In genomic region chr7:63905642-63906041, GRCm38 (mm10) we compare ENCODE assay signal across 14 mouse cellular contexts. TPM values are rescaled to one million over a fixed set of nuclear protein-coding genes. Genes with fewer than 3 reads are reported as not detected.
A peak's percentile ranks its signal among the peaks of the same experiment; 100 is the strongest.
DNase-seq lines count a peak whose midpoint lies in the region; ATAC-seq and TF ChIP-seq lines count a peak whose summit lies in the region.
"Had no signal": no experiment of that assay in that cellular context is flagged by ENCODE, and none has a peak within 500 bp of the region (broad histone marks: within the 10 kb centered on the region; RNA-seq: fewer than 3 reads in every experiment).

No protein-coding gene starts in this region.

- H3K36me3 ChIP-seq in kidney, embryonic 15.5 days, result no peaks in the 10 kb centered on the region
- 0 out of 2 replicates have a peak, but pooled peaks cover 4% of the 10 kb centered on the region for H3K36me3 ChIP-seq in liver, embryonic 15.5 days (replicated peaks)

- H3K4me1 ChIP-seq in kidney, embryonic 15.5 days, result peaks cover 48% of the 10 kb centered on the region
- peaks cover 78% of the 10 kb centered on the region for H3K4me1 ChIP-seq in bone marrow macrophage, adult 2 months (ENCODE audit: control insufficient read depth, insufficient read depth, low read length)
- peaks cover 89% of the 10 kb centered on the region for H3K4me1 ChIP-seq in liver, embryonic 15.5 days (replicated peaks)

- peak overlapping the region; percentile 54; the same call in 1 of the 2 replicates for H3K27ac ChIP-seq in kidney, embryonic 15.5 days
- H3K27ac ChIP-seq in bone marrow macrophage, adult 2 months (ENCODE audit: insufficient read depth, low read depth, low read length), result peak overlapping the region; percentile 92
- peak overlapping the region; percentile 49 for H3K27ac ChIP-seq in liver, embryonic 15.5 days (replicated peaks)
- H3K27ac ChIP-seq: hindbrain, embryonic 14.5 days had no signal

- no peak for ATAC-seq in kidney, embryonic 15.5 days (replicated peaks; ENCODE audit: low FRiP score)
- peak; percentile 68 for ATAC-seq in erythroid progenitor cell, adult 5-6 weeks (replicated peaks; ENCODE audit: low FRiP score, poor library complexity, severe bottlenecking)
- ATAC-seq in liver, embryonic 15.5 days (ENCODE audit: insufficient read depth), result peak; percentile 54; the same call in 1 of the 2 replicates

- no peak for TF ChIP-seq POLR2A in bone marrow macrophage, adult 2 months (IDR thresholded peaks at IDR 0.05; ENCODE audit: borderline replicate concordance, low read depth, low read length)

- H3K4me3 ChIP-seq in kidney, embryonic 15.5 days (replicated peaks), result no peak overlapping the region
- peak overlapping the region; percentile 60 for H3K4me3 ChIP-seq in bone marrow macrophage, adult 2 months (ENCODE audit: insufficient read depth, low read length)
- no peak overlapping the region for H3K4me3 ChIP-seq in liver, embryonic 15.5 days (replicated peaks)

- H3K4me2 ChIP-seq in kidney, embryonic 15.5 days, result no peak overlapping the region
- H3K4me2 ChIP-seq in liver, embryonic 15.5 days, result peak overlapping the region; percentile 31; the same call in 1 of the 2 replicates
- H3K4me2 ChIP-seq: hindbrain, embryonic 14.5 days; midbrain, embryonic 11.5 days had no signal

- H3K9me3 ChIP-seq in kidney, embryonic 15.5 days (replicated peaks), result no peaks in the 10 kb centered on the region
- no peaks in the 10 kb centered on the region for H3K9me3 ChIP-seq in liver, embryonic 15.5 days (replicated peaks)

- H3K9ac ChIP-seq in kidney, embryonic 15.5 days, result no peak overlapping the region
- no peak overlapping the region for H3K9ac ChIP-seq in liver, embryonic 15.5 days
- H3K9ac ChIP-seq: hindbrain, embryonic 14.5 days had no signal

- 76% methylated on average over 5 of the region's 5 CpGs for WGBS in kidney, embryonic 15.5 days
- 18% methylated on average over 5 of the region's 5 CpGs for WGBS in liver, embryonic 15.5 days (ENCODE audit: insufficient replicate concordance)

- TF ChIP-seq CTCF in bone marrow macrophage, adult 2 months (IDR thresholded peaks at IDR 0.05; ENCODE audit: low read depth, low read length), result no peak

- H3K27me3 ChIP-seq in kidney, embryonic 15.5 days, result no peaks in the 10 kb centered on the region
- no peaks in the 10 kb centered on the region for H3K27me3 ChIP-seq in liver, embryonic 15.5 days

- DNase-seq in kidney, postnatal 4 days, result no peak
- DNase-seq in right cerebral cortex, postnatal 36 days (ENCODE audit: low spot score in 2 of 2), result no peak
- DNase-seq in adrenal gland, postnatal 10 days, result no peak
- no peak for DNase-seq in T-cell, adult 2 months (ENCODE audit: low spot score)
- DNase-seq: cerebellum, adult 11 months; layer of hippocampus, postnatal 36 days had no signal

RNA-seq across cellular contexts. Expression of gene E030018B13Rik, which starts 11.0 kb away (rescaled TPM):
- polyA plus RNA-seq in kidney, embryonic 15.5 days (2015; fragmentation: Nextera tagmentation; extraction: Ambion mirVana), result 0.22 TPM in 1 of 2 replicates, not detected in the other
- polyA plus RNA-seq in bone marrow macrophage, adult 2 months (2012; ENCODE audit: insufficient read depth, insufficient read length, missing spikeins), result not detected in 2 replicates
- total RNA-seq in erythroid progenitor cell, adult 5-6 weeks (2015; ENCODE audit: low replicate concordance), result not detected in 2 replicates
- total RNA-seq in erythroid progenitor cell, adult 5-6 weeks (2017; ENCODE audit: low replicate concordance), result not detected in 2 replicates
- polyA plus RNA-seq in liver, embryonic 15.5 days (2015; fragmentation: Nextera tagmentation; extraction: Ambion mirVana), result not detected in 2 replicates
- not detected for total RNA-seq in adrenal gland, postnatal 10 days (2021)
- total RNA-seq: gastrocnemius, adult 18-20 months; layer of hippocampus, postnatal 36 days had no signal
- polyA plus RNA-seq: embryonic facial prominence, embryonic 14.5 days; hindbrain, embryonic 14.5 days had no signal

RNA-seq across cellular contexts. Expression of gene Klf13, which starts 33.1 kb away (rescaled TPM):
- polyA plus RNA-seq in kidney, embryonic 15.5 days (2015; fragmentation: Nextera tagmentation; extraction: Ambion mirVana), result 21.8 and 23.3 TPM in 2 replicates
- 73.0 and 75.3 TPM in 2 replicates for polyA plus RNA-seq in bone marrow macrophage, adult 2 months (2012; ENCODE audit: insufficient read depth, insufficient read length, missing spikeins)
- total RNA-seq in erythroid progenitor cell, adult 5-6 weeks (2015; ENCODE audit: low replicate concordance), result 41.8 and 46.9 TPM in 2 replicates
- total RNA-seq in erythroid progenitor cell, adult 5-6 weeks (2017; ENCODE audit: low replicate concordance), result 53.8 and 60.1 TPM in 2 replicates
- polyA plus RNA-seq in liver, embryonic 15.5 days (2015; fragmentation: Nextera tagmentation; extraction: Ambion mirVana), result 15.3 and 15.6 TPM in 2 replicates
- total RNA-seq in adrenal gland, postnatal 10 days (2021), result 10 to 100 TPM; 65.9 to 80.6 TPM
